Mouse (Mus musculus) midbrain, embryonic 12.5 days (tissue): ENCODE data around the gene Tnc. TPM values are rescaled to one million over a fixed set of nuclear protein-coding genes. Genes with fewer than 3 reads are reported as not detected.

Source experiments
- ATAC-seq: fragments of 200-750 bp; cut with Nextera tagmentation; 2 replicates; pipeline ENCODE4 v1.8.0; 2017; ENCODE audit warnings: low read depth, moderate TSS enrichment, moderate library complexity; ENCODE audit not compliant: low FRiP score
- H3K27ac ChIP-seq: fragments of 300-500 bp; sonication (generic); replicated peaks from 2 replicates; pipeline ENCODE4 v1.5.1; 2016; ENCODE audit warnings: mild to moderate bottlenecking
- H3K27me3 ChIP-seq: fragments of 300-500 bp; sonication (generic); 2 replicates; pipeline ENCODE4 v1.6.1; 2016; ENCODE audit warnings: mild to moderate bottlenecking
- H3K36me3 ChIP-seq: fragments of 300-500 bp; sonication (generic); 2 replicates; pipeline ENCODE4 v1.6.1; 2016
- H3K4me1 ChIP-seq: fragments of 300-500 bp; sonication (generic); 2 replicates; pipeline ENCODE4 v1.6.1; 2016
- H3K4me2 ChIP-seq: fragments of 300-500 bp; sonication (generic); replicated peaks from 2 replicates; pipeline ENCODE4 v1.6.1; 2016; ENCODE audit warnings: mild to moderate bottlenecking, moderate library complexity
- H3K4me3 ChIP-seq: fragments of 300-500 bp; sonication (generic); 2 replicates; pipeline ENCODE4 v1.5.1; 2016; ENCODE audit warnings: mild to moderate bottlenecking
- H3K9ac ChIP-seq: fragments of 300-500 bp; sonication (generic); replicated peaks from 2 replicates; pipeline ENCODE4 v1.6.1; 2016; ENCODE audit warnings: mild to moderate bottlenecking, moderate library complexity
- H3K9me3 ChIP-seq: fragments of 300-500 bp; sonication (generic); 2 replicates; pipeline ENCODE4 v1.6.1; 2016; ENCODE audit warnings: mild to moderate bottlenecking
- WGBS: fragments of 180-500 bp; shearing (Covaris S2); methylation state at CpG from one replicate; pipeline ENCODE4 v1.1.7; 2016; 5-methylcytosine and 5-hydroxymethylcytosine counted together
- polyA plus RNA-seq: library from polyadenylated mRNA; unstranded; fragments of >200 nt; fragmentation: Nextera tagmentation; extraction: Ambion mirVana; gene quantifications from 2 replicates; pipeline ENCODE4 v1.2.1, GENCODE M21; 2016

The Tnc gene
- polyA plus RNA-seq, 1 experiment from 2014 or later: 14.3 TPM

DNA sequence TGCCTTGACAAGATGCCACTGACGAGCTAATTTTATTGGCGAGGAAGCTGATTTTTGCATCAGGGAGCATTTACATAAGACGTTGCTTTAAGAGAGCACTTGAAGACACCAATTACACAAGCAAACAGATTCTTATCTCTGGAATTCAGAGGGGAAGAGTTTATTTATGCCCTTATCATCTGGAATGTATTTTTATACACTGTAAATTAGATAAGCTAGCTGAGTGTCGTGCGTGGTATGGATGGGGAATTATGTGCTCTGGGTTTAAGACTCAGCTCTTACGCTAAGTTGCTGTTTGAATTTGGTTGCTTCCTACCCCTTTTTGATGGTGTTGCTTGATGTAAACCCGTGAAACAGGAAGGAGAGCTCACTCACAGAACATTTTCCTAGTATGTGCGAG lies 130.1 kb downstream of the Tnc start:
- ATAC-seq: no peak
- Histone ChIP-seq H3K27me3 (no peaks in the 10 kb centered on the region), H3K36me3 (no peaks in the 10 kb centered on the region), H3K27ac (no peak overlapping the region), H3K4me2 (no peak overlapping the region), H3K4me3 (no peak overlapping the region), H3K4me1 (no peaks in the 10 kb centered on the region), H3K9me3 (no peaks in the 10 kb centered on the region), H3K9ac (no peak overlapping the region)
- WGBS: 85% methylated on average over 8 of the region's 8 CpGs

DNA sequence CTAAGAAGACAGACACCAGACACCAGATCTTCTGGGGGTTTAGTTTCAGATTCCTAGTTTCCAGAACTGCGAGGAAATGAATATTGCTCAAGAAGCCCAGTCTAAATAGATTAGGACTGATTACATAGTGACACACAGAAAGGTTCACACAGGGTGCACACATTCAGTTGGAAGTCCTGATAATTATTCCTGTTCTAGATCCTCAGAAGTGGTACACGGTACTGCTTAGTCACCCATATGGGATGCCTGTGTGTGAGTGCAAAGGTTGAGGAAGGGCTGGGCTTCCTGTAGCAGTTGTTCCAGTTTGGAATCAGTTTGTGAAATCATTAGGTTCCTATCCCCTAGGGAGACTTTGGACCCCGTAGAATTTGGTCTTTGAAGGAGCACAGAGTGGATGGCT lies 130.5 kb downstream of the Tnc start:
- 84% methylated on average over 3 of the region's 3 CpGs for WGBS
- H3K27ac ChIP-seq: no peak overlapping the region
- H3K9me3 ChIP-seq: no peaks in the 10 kb centered on the region
- no peak overlapping the region for H3K9ac ChIP-seq
- ATAC-seq: no peak
- H3K4me2 ChIP-seq: no peak overlapping the region
- no peaks in the 10 kb centered on the region for H3K36me3 ChIP-seq
- no peak overlapping the region for H3K4me3 ChIP-seq
- H3K27me3 ChIP-seq: no peaks in the 10 kb centered on the region
- H3K4me1 ChIP-seq: no peaks in the 10 kb centered on the region

Other genes starting within 250 kb of the Tnc start
- not detected in 2 replicates for gene Tnfsf8, start 185.7 kb downstream of the Tnc start, polyA plus RNA-seq